In genomic region chr12:86799786-86800185, GRCm38 (mm10) we compare ENCODE assay signal across 12 mouse cellular contexts.
DNase-seq lines count a peak whose midpoint lies in the region; ATAC-seq and TF ChIP-seq lines count a peak whose summit lies in the region.
"Had no signal": no experiment of that assay in that cellular context is flagged by ENCODE, and none has a peak within 500 bp of the region (broad histone marks: within the 10 kb centered on the region; RNA-seq: fewer than 3 reads in every experiment).

No protein-coding gene starts in this region.

- no peak for ATAC-seq in liver, embryonic 11.5 days (replicated peaks; ENCODE audit: low FRiP score)
- no peak for ATAC-seq in liver, embryonic 12.5 days
- no peak for ATAC-seq in hindbrain, embryonic 13.5 days (ENCODE audit: low FRiP score)

- no peak overlapping the region for H3K4me2 ChIP-seq in liver, embryonic 11.5 days
- H3K4me2 ChIP-seq in liver, embryonic 12.5 days = no peak overlapping the region
- H3K4me2 ChIP-seq in hindbrain, embryonic 13.5 days = no peak overlapping the region

- TF ChIP-seq CTCF in gastrocnemius, adult 2 months (IDR thresholded peaks at IDR 0.05) = 0 out of 2 replicates have a peak, but pooled peaks have one; percentile 2
- TF ChIP-seq CTCF in olfactory bulb, adult 2 months (IDR thresholded peaks at IDR 0.05; ENCODE audit: insufficient read depth, low read depth, low read length) = no peak

- no peak for DNase-seq in gastrocnemius, adult 2 months
- no peak for DNase-seq in gastrocnemius, postnatal 4 days (ENCODE audit: low spot score in 2 of 2)
- DNase-seq in liver, embryonic 11.5 days (ENCODE audit: low spot score) = no peak
- DNase-seq in left cerebral cortex, postnatal 14 days (ENCODE audit: low spot score in 2 of 2) = no peak
- DNase-seq in spleen, postnatal 10 days (ENCODE audit: low spot score in 2 of 2) = no peak
- DNase-seq: cerebellum, adult 11 months; kidney, postnatal 36 days; lung, postnatal 14 days; right cerebral cortex, adult 18-20 months had no signal

- no peak for TF ChIP-seq POLR2A in olfactory bulb, adult 2 months (IDR thresholded peaks at IDR 0.05; ENCODE audit: insufficient read depth, low read depth, low read length)

- WGBS in liver, embryonic 11.5 days = 85% methylated on average over 7 of the region's 7 CpGs
- WGBS in liver, embryonic 12.5 days (ENCODE audit: insufficient replicate concordance) = 85% methylated on average over 7 of the region's 7 CpGs
- 87% methylated on average over 7 of the region's 7 CpGs for WGBS in hindbrain, embryonic 13.5 days
- WGBS in olfactory bulb, adult 2 months = 76% methylated on average over 7 of the region's 7 CpGs

- H3K36me3 ChIP-seq in liver, embryonic 11.5 days (ENCODE audit: control insufficient read depth, insufficient read depth, low read length) = no peaks in the 10 kb centered on the region
- H3K36me3 ChIP-seq in liver, embryonic 12.5 days = no peaks in the 10 kb centered on the region
- no peaks in the 10 kb centered on the region for H3K36me3 ChIP-seq in hindbrain, embryonic 13.5 days

- peaks cover 51% of the 10 kb centered on the region for H3K4me1 ChIP-seq in liver, embryonic 11.5 days (replicated peaks; ENCODE audit: control insufficient read depth, insufficient read depth, low read length)
- H3K4me1 ChIP-seq in liver, embryonic 12.5 days = peaks cover 61% of the 10 kb centered on the region
- H3K4me1 ChIP-seq in hindbrain, embryonic 13.5 days (replicated peaks) = peaks cover 73% of the 10 kb centered on the region
- peaks cover 64% of the 10 kb centered on the region for H3K4me1 ChIP-seq in olfactory bulb, adult 2 months (ENCODE audit: control insufficient read depth, insufficient read depth, low read length)

- no peaks in the 10 kb centered on the region for H3K27me3 ChIP-seq in liver, embryonic 11.5 days (replicated peaks; ENCODE audit: control insufficient read depth, insufficient read depth, low read length)
- peaks cover 18% of the 10 kb centered on the region for H3K27me3 ChIP-seq in liver, embryonic 12.5 days (replicated peaks)
- no peaks in the 10 kb centered on the region for H3K27me3 ChIP-seq in hindbrain, embryonic 13.5 days

- intact Hi-C loops in gastrocnemius, adult 2 months (cut with DNase I) = loop anchor here (2.0 to 5.0 kb wide), 2 partner anchors 33 to 123 kb away; no protein-coding TSS in a partner anchor
- intact Hi-C loops in left cerebral cortex, postnatal 14 days (cut with DNase I) = loop anchor here (2.0 to 10.0 kb wide), 3 partner anchors 83 to 245 kb away; no protein-coding TSS in a partner anchor

- H3K27ac ChIP-seq in gastrocnemius, adult 2 months = peak overlapping the region; percentile 99
- peak overlapping the region; percentile 90; the same call in 1 of the 2 replicates for H3K27ac ChIP-seq in liver, embryonic 11.5 days (ENCODE audit: low read depth, low read length)
- H3K27ac ChIP-seq in liver, embryonic 12.5 days = no peak overlapping the region
- H3K27ac ChIP-seq in hindbrain, embryonic 13.5 days = peak overlapping the region; percentile 100
- H3K27ac ChIP-seq in olfactory bulb, adult 2 months (ENCODE audit: insufficient read depth, low read depth, low read length) = peak overlapping the region; percentile 71

- no peaks in the 10 kb centered on the region for H3K9me3 ChIP-seq in liver, embryonic 11.5 days (ENCODE audit: control insufficient read depth, low read length)
- no peaks in the 10 kb centered on the region for H3K9me3 ChIP-seq in liver, embryonic 12.5 days (replicated peaks)
- H3K9me3 ChIP-seq in hindbrain, embryonic 13.5 days = no peaks in the 10 kb centered on the region

- H3K4me3 ChIP-seq in gastrocnemius, adult 2 months = no peak overlapping the region
- no peak overlapping the region for H3K4me3 ChIP-seq in liver, embryonic 11.5 days (ENCODE audit: low read depth, low read length)
- no peak overlapping the region for H3K4me3 ChIP-seq in liver, embryonic 12.5 days
- no peak overlapping the region for H3K4me3 ChIP-seq in hindbrain, embryonic 13.5 days
- no peak overlapping the region for H3K4me3 ChIP-seq in olfactory bulb, adult 2 months (ENCODE audit: insufficient read depth, low read depth, low read length)

- no peak overlapping the region for H3K9ac ChIP-seq in liver, embryonic 11.5 days (ENCODE audit: low read depth, low read length)
- H3K9ac ChIP-seq in liver, embryonic 12.5 days = no peak overlapping the region
- H3K9ac ChIP-seq in hindbrain, embryonic 13.5 days = peak overlapping the region; percentile 60; the same call in 1 of the 2 replicates
